Comparison of ENCODE assay signal across 25 mouse cellular contexts in the genomic region with DNA sequence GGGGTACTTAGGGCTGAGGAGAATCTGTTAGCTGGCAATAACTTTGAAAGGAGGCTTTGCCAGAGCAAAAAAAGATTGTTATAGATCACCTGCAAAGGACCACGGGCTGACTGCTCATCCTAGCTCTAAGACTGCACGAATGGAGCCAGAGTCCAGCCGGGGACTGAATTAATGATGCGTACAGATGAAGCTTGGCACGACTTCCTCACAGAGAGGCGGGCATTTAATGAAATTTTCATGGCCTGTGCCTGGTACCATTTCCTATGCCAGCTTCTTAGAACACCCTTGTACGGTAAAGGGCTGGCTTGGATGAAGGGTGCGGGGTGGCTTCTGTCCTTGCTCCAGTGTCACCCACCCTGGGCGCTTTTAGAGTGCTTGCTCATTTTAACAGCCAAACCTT.
DNase-seq lines count a peak whose midpoint lies in the region; ATAC-seq and TF ChIP-seq lines count a peak whose summit lies in the region.
"Had no signal": no experiment of that assay in that cellular context is flagged by ENCODE, and none has a peak within 500 bp of the region (broad histone marks: within the 10 kb centered on the region; RNA-seq: fewer than 3 reads in every experiment).

No protein-coding gene starts in this region.

- WGBS in kidney, embryonic 16.5 days, result 66% methylated on average over 9 of the region's 9 CpGs

- no peak overlapping the region for H3K4me3 ChIP-seq in kidney, embryonic 16.5 days (ENCODE audit: low read length)
- 0 out of 2 replicates have a peak overlapping the region, but pooled peaks have one; percentile 4 for H3K4me3 ChIP-seq in E14TG2a.4 (replicated peaks; ENCODE audit: low read length)
- H3K4me3 ChIP-seq: embryonic facial prominence, embryonic 10.5 days; embryonic facial prominence, embryonic 12.5 days; forebrain, embryonic 13.5 days; forebrain, embryonic 15.5 days had no signal

- H3K27me3 ChIP-seq in kidney, embryonic 16.5 days (ENCODE audit: insufficient read depth, low read length), result peaks cover 12% of the 10 kb centered on the region; the same call in 1 of the 2 replicates
- H3K27me3 ChIP-seq in E14TG2a.4 (ENCODE audit: insufficient read depth, low read length), result peaks cover 33% of the 10 kb centered on the region
- H3K27me3 ChIP-seq: forebrain, embryonic 15.5 days had no signal

- no peak overlapping the region for H3K9ac ChIP-seq in kidney, embryonic 16.5 days (replicated peaks; ENCODE audit: low read length)
- H3K9ac ChIP-seq: embryonic facial prominence, embryonic 12.5 days; forebrain, embryonic 13.5 days; forebrain, embryonic 15.5 days; forebrain, postnatal 0 days had no signal

- DNase-seq in cerebellum, postnatal 10 days, result peak; percentile 60 to 69
- no peak for DNase-seq in cerebellum, adult 9-11 months
- DNase-seq in kidney, adult 11 months, result peak; percentile 14
- peak; percentile 38 for DNase-seq in left cerebral cortex, postnatal 4 days
- no peak for DNase-seq in left cerebral cortex, postnatal 10 days (ENCODE audit: extremely low spot score in 1 of 2, low spot score in 2 of 2)
- DNase-seq in layer of hippocampus, adult 8-10 months (ENCODE audit: low spot score in 2 of 2), result no peak
- DNase-seq: adrenal gland, adult 8-10 months; adrenal gland, postnatal 14 days; adrenal gland, postnatal 36 days; B cell, adult 2 months; cerebellum, adult 11-12 months; cerebellum, adult 2 months; cerebellum, adult 9-10 months; cerebellum, postnatal 25 days; forebrain, postnatal 0 days had no signal

- H3K27ac ChIP-seq in kidney, embryonic 16.5 days (ENCODE audit: low read length), result no peak overlapping the region
- H3K27ac ChIP-seq: embryonic facial prominence, embryonic 10.5 days; embryonic facial prominence, embryonic 12.5 days; forebrain, embryonic 13.5 days; forebrain, embryonic 15.5 days had no signal

- no peaks in the 10 kb centered on the region for H3K9me3 ChIP-seq in kidney, embryonic 16.5 days (ENCODE audit: low read length)
- H3K9me3 ChIP-seq in E14TG2a.4 (ENCODE audit: low read length), result peaks cover 22% of the 10 kb centered on the region
- H3K9me3 ChIP-seq: embryonic facial prominence, embryonic 10.5 days; embryonic facial prominence, embryonic 12.5 days; forebrain, embryonic 13.5 days; forebrain, embryonic 15.5 days had no signal

- no peak for TF ChIP-seq CTCF in E14TG2a.4 (conservative IDR thresholded peaks at IDR 0.05; ENCODE audit: low read length)

- H3K4me2 ChIP-seq in kidney, embryonic 16.5 days (replicated peaks; ENCODE audit: low read depth, low read length), result no peak overlapping the region
- H3K4me2 ChIP-seq: embryonic facial prominence, embryonic 12.5 days; forebrain, embryonic 13.5 days; forebrain, embryonic 15.5 days had no signal

- intact Hi-C loops in left cerebral cortex, postnatal 4 days (cut with DNase I), result no loop called here
- intact Hi-C loops in left cerebral cortex, postnatal 10 days (cut with DNase I), result loop anchor here (10.0 kb wide), 1 partner anchor 393 kb away; a partner anchor contains a TSS

- no peaks in the 10 kb centered on the region for H3K36me3 ChIP-seq in kidney, embryonic 16.5 days (ENCODE audit: insufficient read depth, low read length)
- no peaks in the 10 kb centered on the region for H3K36me3 ChIP-seq in E14TG2a.4 (ENCODE audit: insufficient read depth, low read length)
- H3K36me3 ChIP-seq: embryonic facial prominence, embryonic 10.5 days; embryonic facial prominence, embryonic 12.5 days; forebrain, embryonic 15.5 days; G1E had no signal

- no peak for ATAC-seq in kidney, embryonic 16.5 days (ENCODE audit: low FRiP score, low TSS enrichment)
- ATAC-seq: activated CD4-positive, CD25-positive, alpha-beta regulatory T cell, adult 4 months; CD4-positive, CD25-positive, alpha-beta regulatory T cell, adult 4 months; forebrain, embryonic 13.5 days; forebrain, embryonic 15.5 days; forebrain, postnatal 0 days; Patski had no signal

- no peaks in the 10 kb centered on the region; the same call in 1 of the 2 replicates for H3K4me1 ChIP-seq in kidney, embryonic 16.5 days (ENCODE audit: insufficient read depth, low read length)
- peaks cover 72% of the 10 kb centered on the region for H3K4me1 ChIP-seq in E14TG2a.4 (replicated peaks; ENCODE audit: low read depth, low read length)

Comparison
In these comparisons a context has a peak if more than half of its experiments do, and no peak if none do; other contexts are left out.
1. DNase-seq: peak in cerebellum, postnatal 10 days (2 of 2), kidney, adult 11 months (single experiment) and left cerebral cortex, postnatal 4 days (single experiment); none in cerebellum, adult 9-11 months (single experiment), left cerebral cortex, postnatal 10 days (0 of 2) and layer of hippocampus, adult 8-10 months (0 of 2).